Mouse (Mus musculus): ENCODE data around the gene Gnb2.

- TF ChIP-seq CTCF (IDR thresholded peaks at IDR 0.05; ENCODE audit: borderline replicate concordance, control insufficient read depth, extremely low read depth, insufficient read depth, low read length, poor library complexity) (no peak), POLR2A (IDR thresholded peaks at IDR 0.05; ENCODE audit: control insufficient read depth, extremely low read depth, insufficient read depth, low read length, poor library complexity) (no peak)
These were observed 35.7 kb upstream of the Gnb2 start for GRCm38 (mm10) chr5:137569031-137569430.

Measured in thymus, adult 2 months (tissue).